Mouse (Mus musculus): ENCODE data around the gene Ccnb2. TPM values are rescaled to one million over a fixed set of nuclear protein-coding genes. Genes with fewer than 3 reads are reported as not detected.
A peak's percentile ranks its signal among the peaks of the same experiment; 100 is the strongest.

The Ccnb2 gene
- total RNA-seq, 2 experiments from 2014 or later: 1.7 to 1.9 TPM

DNA sequence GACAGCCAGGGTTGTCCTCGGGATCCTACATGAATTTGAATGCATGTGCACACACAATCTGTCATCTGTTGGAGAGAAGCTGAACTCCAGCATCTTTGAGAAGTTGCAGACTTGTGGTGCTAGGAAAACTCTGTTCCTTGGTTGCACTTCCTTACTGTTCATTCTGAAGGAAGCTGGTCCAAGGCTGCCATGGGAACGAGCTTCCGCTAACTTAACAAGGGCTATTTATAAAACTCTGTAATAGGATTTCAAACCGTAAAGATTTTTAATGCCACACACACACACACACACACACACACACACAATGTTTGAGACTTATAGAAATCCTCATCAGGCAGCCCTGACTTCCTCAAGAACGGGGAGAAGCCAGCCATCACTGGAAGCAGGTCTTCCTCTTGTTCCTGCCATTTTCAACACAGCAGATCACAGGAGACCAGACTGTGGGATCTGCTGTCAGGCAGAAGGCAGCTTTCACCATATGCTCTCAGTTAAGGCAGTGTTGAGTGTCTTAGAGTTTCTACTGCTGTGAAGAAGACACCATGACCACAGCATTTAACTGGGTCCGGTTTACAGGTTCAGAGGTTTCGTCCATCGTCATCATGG is 19.3 kb downstream of the Ccnb2 start:
- DNase-seq (ENCODE audit: extremely low spot score in 1 of 2, low spot score in 2 of 2): peak in 1 of 2 experiments; percentile 22
- H3K4me3 ChIP-seq: no peak overlapping the region
- intact Hi-C loops (cut with DNase I): no loop called here
- TF ChIP-seq CTCF (IDR thresholded peaks at IDR 0.05): no peak
- H3K27ac ChIP-seq: peak overlapping the region; percentile 59

DNA sequence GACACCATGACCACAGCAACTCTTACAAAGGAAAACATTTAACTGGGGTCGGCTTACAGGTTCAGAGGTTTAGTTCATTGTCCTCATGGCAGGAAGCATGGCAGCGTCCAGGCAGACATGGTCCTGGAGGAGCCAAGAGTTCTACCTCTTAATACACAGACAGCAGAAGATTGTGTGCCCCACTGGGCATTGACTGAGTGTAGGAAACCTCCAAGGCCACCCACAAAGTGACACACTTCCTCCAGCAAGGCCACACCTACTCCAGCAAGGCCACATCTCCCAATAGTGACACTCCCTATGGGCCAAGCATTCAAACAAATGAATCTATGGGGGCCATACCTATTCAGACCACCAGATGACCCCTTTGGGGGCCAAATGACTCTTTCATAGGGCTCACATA is 25.3 kb downstream of the Ccnb2 start:
- no peak overlapping the region for H3K4me3 ChIP-seq
- intact Hi-C loops (cut with DNase I): no loop called here
- no peak overlapping the region for H3K27ac ChIP-seq
- no peak for DNase-seq (ENCODE audit: extremely low spot score in 1 of 2, low spot score in 2 of 2)
- no peak for TF ChIP-seq CTCF (IDR thresholded peaks at IDR 0.05)

DNA sequence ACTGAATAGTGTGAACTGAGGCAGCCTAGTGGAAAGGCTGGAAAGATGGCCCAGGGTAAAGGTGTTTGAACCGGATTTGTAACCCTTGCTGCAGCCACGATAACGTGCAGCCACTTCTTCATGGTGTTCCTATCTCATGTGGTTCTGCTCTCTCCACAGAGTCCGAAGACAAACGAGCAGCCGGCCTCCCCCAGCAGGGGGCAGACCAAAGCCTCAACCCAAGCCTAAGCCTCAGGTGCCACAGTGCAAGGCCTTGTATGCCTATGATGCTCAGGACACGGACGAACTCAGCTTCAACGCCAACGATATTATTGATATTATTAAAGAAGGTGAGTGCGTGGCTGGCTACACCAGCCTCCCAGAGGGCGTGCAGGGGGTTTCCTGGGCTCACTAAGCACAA is 25.7 kb downstream of the Ccnb2 start:
- Histone ChIP-seq H3K27ac (no peak overlapping the region), H3K4me3 (no peak overlapping the region)
- intact Hi-C loops (cut with DNase I): no loop called here
- peak in 1 of 2 experiments; percentile 33 for DNase-seq (ENCODE audit: extremely low spot score in 1 of 2, low spot score in 2 of 2)
- TF ChIP-seq CTCF (IDR thresholded peaks at IDR 0.05): peak; percentile 47

DNA sequence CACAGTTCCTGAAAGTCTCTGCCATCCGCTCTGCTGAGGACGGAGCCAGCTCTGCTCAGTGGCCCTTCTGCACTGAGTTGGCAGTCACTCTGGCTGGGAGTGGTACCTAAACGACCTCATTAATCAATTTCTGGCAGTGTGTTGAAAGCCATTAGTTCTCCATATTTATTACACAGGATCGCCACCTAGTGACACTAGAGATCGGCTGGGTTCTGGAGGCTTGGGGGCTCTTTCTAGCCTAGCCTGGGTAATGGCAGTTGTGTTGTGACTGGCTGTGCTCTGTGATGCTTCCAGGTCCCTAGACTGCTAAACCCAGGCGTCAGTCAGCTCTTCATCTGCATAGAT is 28.8 kb downstream of the Ccnb2 start:
- intact Hi-C loops (cut with DNase I): loop anchor here (2.0 to 5.0 kb wide), 3 partner anchors 185 to 375 kb away; partner anchors contain the start of gene Myo1e
- H3K27ac ChIP-seq: no peak overlapping the region
- H3K4me3 ChIP-seq: no peak overlapping the region
- TF ChIP-seq CTCF (IDR thresholded peaks at IDR 0.05): peak; percentile 69
- peak; percentile 41 to 48 for DNase-seq (ENCODE audit: extremely low spot score in 1 of 2, low spot score in 2 of 2)

DNA sequence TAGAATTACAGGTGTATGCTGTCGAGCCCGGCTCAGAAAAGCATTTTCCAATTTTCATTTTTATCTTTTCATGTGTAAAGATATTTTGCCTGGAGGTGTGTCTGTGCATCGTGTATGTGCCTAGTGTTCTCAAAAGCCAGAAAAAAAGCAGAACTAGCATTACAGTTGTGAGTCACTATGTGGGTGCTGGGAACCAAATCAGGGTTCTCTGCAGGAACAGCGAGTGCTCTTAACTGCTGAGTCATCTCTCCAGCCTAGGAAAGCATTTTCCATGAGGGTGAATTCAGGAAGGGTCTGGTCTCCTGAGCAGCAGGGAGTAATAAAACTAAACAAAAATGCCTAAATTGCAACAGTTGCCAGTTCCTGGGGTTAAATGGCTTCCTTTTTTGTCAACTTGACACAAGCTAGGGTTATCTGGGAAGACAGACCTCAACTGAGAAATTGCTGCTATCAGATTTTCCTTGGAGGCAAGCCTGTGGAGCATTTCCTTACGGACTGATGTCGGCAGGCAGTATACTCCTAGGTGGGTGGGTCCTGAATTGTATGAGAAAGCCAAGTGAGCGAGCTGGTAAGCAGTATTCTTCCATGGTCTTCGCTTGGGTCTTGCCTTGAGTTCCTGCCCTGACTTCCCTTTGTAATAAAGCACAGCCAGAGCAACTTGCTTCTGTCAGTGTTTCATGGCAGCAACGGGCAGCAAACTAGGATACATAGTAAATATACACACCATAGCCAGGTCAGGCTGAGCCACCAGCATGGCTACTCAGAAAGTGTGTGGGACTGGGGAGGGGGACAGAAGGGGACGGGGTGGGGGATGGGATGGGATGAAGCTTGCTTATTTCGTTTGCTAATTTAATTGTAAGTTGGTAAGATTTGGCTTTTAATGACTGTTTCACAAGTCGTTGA is 29.4 kb downstream of the Ccnb2 start:
- DNase-seq (ENCODE audit: extremely low spot score in 1 of 2, low spot score in 2 of 2): no peak
- intact Hi-C loops (cut with DNase I): loop anchor here (2.0 to 5.0 kb wide), 3 partner anchors 185 to 375 kb away; partner anchors contain the start of gene Myo1e
- Histone ChIP-seq H3K27ac (no peak overlapping the region), H3K4me3 (no peak overlapping the region)
- TF ChIP-seq CTCF (IDR thresholded peaks at IDR 0.05): no peak

DNA sequence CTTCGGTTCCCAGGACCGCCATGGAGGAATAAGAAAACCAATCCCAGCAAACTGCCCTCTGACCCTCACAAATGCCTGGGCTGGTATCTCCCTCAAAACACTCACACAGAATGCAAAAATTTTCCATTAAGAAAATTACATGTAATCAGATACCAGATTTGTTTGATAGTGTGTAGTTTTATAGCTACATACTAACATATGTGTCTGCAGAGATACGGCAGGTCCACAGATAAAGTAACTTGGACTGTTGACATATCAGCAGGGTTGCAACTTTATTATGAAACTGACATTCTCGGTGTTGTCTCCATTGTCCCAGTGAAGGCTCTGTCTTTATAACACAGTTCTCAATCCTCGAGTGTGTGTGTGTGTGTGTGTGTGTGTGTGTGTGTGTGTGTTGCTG is 30.3 kb downstream of the Ccnb2 start:
- H3K27ac ChIP-seq: no peak overlapping the region
- no peak for DNase-seq (ENCODE audit: extremely low spot score in 1 of 2, low spot score in 2 of 2)
- no peak overlapping the region for H3K4me3 ChIP-seq
- intact Hi-C loops (cut with DNase I): loop anchor here (5.0 kb wide), 2 partner anchors 184 to 374 kb away; partner anchors contain the start of gene Myo1e
- no peak for TF ChIP-seq CTCF (IDR thresholded peaks at IDR 0.05)

DNA sequence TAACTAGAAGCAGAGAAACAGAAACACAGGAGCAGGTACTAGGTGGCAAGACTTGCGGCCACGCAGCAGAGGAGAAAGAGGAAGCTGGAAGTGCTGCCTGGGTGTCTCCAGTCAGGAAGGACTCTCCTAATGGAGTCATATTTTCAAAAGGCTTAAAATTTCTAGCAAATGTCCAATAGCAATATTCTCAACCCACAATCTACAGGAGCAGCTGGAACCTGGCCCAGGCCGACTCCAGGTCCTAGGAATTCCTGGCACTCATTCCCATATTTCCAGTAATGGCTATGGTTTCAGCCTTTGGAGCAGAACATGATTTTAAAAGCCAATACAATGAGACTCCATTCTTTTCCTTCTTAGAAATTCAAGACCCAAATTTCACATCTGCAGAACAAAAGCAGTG is 31.8 kb downstream of the Ccnb2 start:
- Histone ChIP-seq H3K4me3 (no peak overlapping the region), H3K27ac (no peak overlapping the region)
- no peak for DNase-seq (ENCODE audit: extremely low spot score in 1 of 2, low spot score in 2 of 2)
- intact Hi-C loops (cut with DNase I): no loop called here
- no peak for TF ChIP-seq CTCF (IDR thresholded peaks at IDR 0.05)

DNA sequence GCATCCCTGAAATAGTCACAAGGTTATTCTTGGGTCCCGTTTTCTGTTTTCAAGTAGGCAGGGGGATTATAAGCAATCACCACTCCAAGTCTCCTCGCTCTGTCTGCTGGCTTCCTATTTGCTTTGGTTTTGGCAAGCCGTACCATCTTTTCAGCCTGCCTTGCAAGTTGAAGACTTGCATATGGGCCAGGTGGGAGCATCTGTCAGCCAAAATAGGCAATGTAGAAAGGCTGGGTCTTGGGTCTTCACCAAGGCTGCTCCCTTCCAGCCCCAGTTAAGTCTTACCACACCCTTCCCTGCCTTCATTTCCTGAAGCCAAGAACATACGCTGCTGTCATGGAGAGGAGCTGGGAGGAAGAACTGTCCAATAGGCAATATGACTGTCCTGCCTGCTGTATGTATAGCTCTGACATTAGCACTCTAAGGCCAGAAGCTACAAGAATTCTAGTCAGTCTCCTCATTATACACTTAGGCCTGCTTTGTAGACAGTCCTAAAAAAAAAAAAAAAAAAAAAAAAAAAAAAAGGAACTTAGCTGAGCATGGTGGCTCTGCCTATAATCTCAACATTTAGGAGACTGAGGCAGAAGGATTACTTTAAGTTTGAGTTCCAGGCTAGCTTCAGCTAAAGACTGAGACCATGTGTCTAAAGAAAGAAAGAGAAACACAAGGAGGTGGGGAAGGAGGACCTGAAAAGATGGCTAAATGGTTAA is 33.8 kb downstream of the Ccnb2 start:
- Histone ChIP-seq H3K27ac (no peak overlapping the region), H3K4me3 (no peak overlapping the region)
- no peak for TF ChIP-seq CTCF (IDR thresholded peaks at IDR 0.05)
- no peak for DNase-seq (ENCODE audit: extremely low spot score in 1 of 2, low spot score in 2 of 2)
- intact Hi-C loops (cut with DNase I): no loop called here

DNA sequence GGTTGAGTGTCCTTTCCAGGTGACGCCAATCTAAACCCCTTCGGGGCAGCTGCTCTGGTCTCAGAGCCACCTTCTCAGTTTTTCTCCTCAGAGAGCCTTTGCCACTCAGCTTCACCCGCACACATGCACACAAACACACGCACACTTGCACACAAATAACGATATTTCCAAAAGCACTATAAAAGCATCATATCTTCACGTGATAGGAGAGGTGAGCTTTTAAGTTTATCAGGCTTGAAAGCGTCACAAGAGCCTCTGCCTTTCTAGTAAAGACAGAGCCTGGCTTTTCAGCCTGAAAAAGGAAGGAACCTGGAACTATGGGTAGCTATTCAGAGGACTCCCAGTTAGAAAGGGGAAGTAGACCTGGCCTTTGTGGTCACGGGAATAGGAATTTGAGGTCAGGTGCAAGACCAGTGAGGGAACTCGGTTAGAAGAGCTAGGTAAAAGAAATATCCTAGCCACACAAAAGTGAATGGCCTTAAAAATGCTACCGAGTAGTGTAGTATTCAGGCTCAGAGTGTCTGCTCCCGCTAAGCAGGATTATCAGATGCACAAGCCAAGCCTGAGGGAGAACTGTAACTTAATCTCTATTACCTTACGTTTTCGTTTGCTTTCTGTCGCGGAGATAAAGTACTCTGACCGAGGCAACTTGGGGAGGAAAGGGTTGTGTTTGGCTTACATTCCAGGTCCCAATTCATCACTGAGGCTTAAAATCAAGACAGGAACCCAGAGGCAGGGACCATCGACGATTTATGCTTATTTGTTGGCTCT is 36.2 kb downstream of the Ccnb2 start:
- H3K27ac ChIP-seq: no peak overlapping the region

DNA sequence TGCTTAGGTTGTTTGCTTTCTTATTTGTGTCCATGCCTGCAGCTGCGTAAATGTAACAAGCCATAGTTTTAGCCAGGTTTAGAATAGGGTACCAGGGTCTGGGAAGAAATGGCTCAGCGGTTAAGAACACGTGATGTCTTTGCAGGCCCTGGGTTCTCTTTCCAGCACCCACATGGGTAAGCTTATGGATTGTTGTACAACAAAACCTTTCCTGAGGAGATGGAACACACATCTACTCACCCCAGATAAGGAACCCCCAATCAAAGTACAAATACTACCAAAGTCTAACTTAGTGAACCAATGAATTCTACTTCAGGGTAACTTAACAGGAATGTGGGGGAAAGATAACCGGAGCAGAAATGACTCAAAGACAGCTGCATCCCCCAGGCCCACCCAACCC is 36.9 kb downstream of the Ccnb2 start:
- TF ChIP-seq CTCF (IDR thresholded peaks at IDR 0.05): no peak
- Histone ChIP-seq H3K27ac (no peak overlapping the region), H3K4me3 (no peak overlapping the region)
- intact Hi-C loops (cut with DNase I): no loop called here
- DNase-seq (ENCODE audit: extremely low spot score in 1 of 2, low spot score in 2 of 2): no peak

More for the DNA sequence above, 36.2 kb downstream of the Ccnb2 start:
- intact Hi-C loops (cut with DNase I): no loop called here
- no peak overlapping the region for H3K4me3 ChIP-seq
- TF ChIP-seq CTCF (IDR thresholded peaks at IDR 0.05): no peak
- no peak for DNase-seq (ENCODE audit: extremely low spot score in 1 of 2, low spot score in 2 of 2)

DNA sequence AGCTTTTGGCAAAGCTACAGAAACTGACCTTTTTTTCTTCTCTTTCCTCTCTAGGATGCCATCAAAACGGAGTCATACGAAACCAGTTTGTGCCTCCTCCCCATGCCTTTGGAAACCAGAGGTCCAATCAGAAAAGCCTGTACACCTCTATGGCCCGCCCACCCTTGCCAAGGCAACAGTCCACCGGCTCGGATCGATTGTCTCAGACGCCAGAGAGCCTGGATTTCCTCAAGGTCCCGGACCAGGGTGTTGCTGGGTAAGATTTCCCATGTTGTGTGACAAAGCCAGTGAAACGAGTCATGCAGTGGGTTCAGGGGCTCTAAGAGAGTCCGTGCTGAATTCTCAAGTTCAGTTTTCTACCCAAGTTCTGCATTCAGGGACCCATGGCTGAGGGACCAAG is 37.6 kb downstream of the Ccnb2 start:
- no peak for TF ChIP-seq CTCF (IDR thresholded peaks at IDR 0.05)
- Histone ChIP-seq H3K27ac (no peak overlapping the region), H3K4me3 (no peak overlapping the region)
- no peak for DNase-seq (ENCODE audit: extremely low spot score in 1 of 2, low spot score in 2 of 2)
- intact Hi-C loops (cut with DNase I): no loop called here

All from left cerebral cortex, adult 2 months (tissue).